Mouse (Mus musculus) cerebellum, adult 2 months (tissue): ENCODE measurements around the gene Unc45b.

Experiments
- CTCF ChIP-seq: fragments of 200-500 bp; IDR thresholded peaks from 2 replicates; pipeline ENCODE4 v1.5.1; 2011; ENCODE audit warnings: low read depth, mild to moderate bottlenecking, control low read depth, low read length, moderate library complexity, borderline replicate concordance; ENCODE audit not compliant: insufficient read depth
- POLR2A ChIP-seq: fragments of 200-500 bp; IDR thresholded peaks from 2 replicates; pipeline ENCODE4 v1.6.1; 2011; ENCODE audit warnings: low read length, control low read depth, borderline replicate concordance; ENCODE audit not compliant: insufficient read depth

DNA sequence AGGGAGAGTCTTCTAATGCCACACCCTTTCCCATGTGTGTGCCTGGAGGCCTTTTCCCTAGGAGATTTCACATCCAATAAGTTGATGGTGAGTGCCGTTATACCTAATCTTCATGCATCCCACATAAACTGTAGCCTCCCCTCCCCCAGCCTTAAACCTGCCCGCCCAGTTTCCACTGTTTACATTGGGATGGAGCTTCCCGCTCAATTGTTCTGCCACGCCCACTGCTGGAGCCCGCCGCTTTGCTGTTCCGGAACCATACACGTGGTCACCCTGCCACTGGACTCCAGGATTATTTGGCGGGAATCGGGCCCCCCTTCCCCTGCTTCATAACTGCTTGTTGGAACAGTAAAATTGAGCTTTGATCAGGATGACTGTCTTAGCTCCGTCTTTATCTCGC is 79.0 kb downstream of the Unc45b start:
- no peak for TF ChIP-seq CTCF
- no peak for TF ChIP-seq POLR2A
